In the genomic region with DNA sequence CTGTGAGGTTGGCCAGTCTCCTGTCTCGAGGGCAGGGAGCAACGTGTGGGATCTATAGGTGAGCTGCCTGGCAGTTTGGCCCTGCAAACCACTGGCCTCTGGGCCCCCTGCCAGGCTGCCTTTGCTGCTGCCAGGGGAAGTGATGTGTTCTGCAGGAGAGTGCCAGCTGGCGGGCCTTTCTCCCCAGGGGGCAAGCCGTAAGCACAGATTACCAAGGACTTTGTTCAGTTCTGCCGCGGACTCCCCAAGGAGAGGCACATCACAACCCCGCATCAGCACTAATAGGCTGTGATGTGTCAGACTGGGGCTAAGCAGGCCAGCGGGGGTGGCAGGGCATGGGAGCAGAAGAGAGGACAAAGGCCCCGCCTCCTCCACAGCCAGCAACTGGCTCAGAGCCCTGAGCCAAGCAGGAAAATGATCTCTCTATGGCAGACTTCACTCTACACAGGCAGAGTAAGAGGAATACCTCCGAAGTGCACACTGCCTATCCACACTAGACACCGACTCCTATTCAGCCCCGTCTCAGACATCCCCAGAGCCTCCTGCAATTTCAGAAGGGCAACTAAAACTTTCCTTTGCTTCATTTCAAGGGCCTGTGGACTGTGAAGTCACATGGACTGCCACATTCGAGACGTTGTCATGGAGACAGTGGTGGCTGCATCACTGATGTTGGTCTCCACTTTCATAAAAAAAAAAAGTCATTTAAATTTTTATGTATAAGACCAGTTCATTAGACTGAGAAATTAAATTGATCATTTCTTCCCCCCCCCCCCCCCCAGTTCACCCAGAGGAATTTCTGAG, we compare ENCODE assay signal across 7 mouse cellular contexts.
DNase-seq lines count a peak whose midpoint lies in the region; ATAC-seq lines count a peak whose summit lies in the region.

No protein-coding gene starts in this region.

- intact Hi-C loops in gastrocnemius, postnatal 36 days (cut with DNase I) = no loop called here
- intact Hi-C loops in left cerebral cortex, postnatal 10 days (cut with DNase I) = no loop called here

- H3K9ac ChIP-seq in intestine, embryonic 15.5 days = no peak overlapping the region
- no peak overlapping the region for H3K9ac ChIP-seq in midbrain, embryonic 14.5 days (replicated peaks; ENCODE audit: low read length)
- H3K9ac ChIP-seq in stomach, embryonic 16.5 days (ENCODE audit: low read length) = no peak overlapping the region

- peak; percentile 81 for ATAC-seq in intestine, embryonic 15.5 days
- peak; percentile 88 for ATAC-seq in midbrain, embryonic 14.5 days (ENCODE audit: low FRiP score, low TSS enrichment)
- ATAC-seq in stomach, embryonic 16.5 days (ENCODE audit: insufficient read depth, low FRiP score) = peak; percentile 76

- H3K4me3 ChIP-seq in intestine, embryonic 15.5 days (replicated peaks) = no peak overlapping the region
- H3K4me3 ChIP-seq in midbrain, embryonic 14.5 days (replicated peaks; ENCODE audit: low read depth, low read length) = no peak overlapping the region
- H3K4me3 ChIP-seq in stomach, embryonic 16.5 days (replicated peaks; ENCODE audit: low read length) = no peak overlapping the region

- H3K4me2 ChIP-seq in intestine, embryonic 15.5 days (replicated peaks) = no peak overlapping the region; the same call in 1 of the 2 replicates
- peak overlapping the region; percentile 21; the same call in 1 of the 2 replicates for H3K4me2 ChIP-seq in midbrain, embryonic 14.5 days (ENCODE audit: low read length)
- no peak overlapping the region; the same call in 1 of the 2 replicates for H3K4me2 ChIP-seq in stomach, embryonic 16.5 days (ENCODE audit: low read depth, low read length)

- H3K27ac ChIP-seq in intestine, embryonic 15.5 days = no peak overlapping the region
- peak overlapping the region; percentile 72 for H3K27ac ChIP-seq in midbrain, embryonic 14.5 days (replicated peaks; ENCODE audit: low read depth, low read length)
- no peak overlapping the region; the same call in 1 of the 2 replicates for H3K27ac ChIP-seq in stomach, embryonic 16.5 days (ENCODE audit: low read length)

- 0 out of 2 replicates have a peak, but pooled peaks cover 9% of the 10 kb centered on the region for H3K4me1 ChIP-seq in intestine, embryonic 15.5 days (replicated peaks)
- peaks cover 56% of the 10 kb centered on the region for H3K4me1 ChIP-seq in midbrain, embryonic 14.5 days (ENCODE audit: control insufficient read depth, insufficient read depth, low read length)
- H3K4me1 ChIP-seq in stomach, embryonic 16.5 days (ENCODE audit: control insufficient read depth, insufficient read depth, low read length) = peaks cover 6% of the 10 kb centered on the region; the same call in 1 of the 2 replicates

- H3K36me3 ChIP-seq in intestine, embryonic 15.5 days = no peaks in the 10 kb centered on the region
- no peaks in the 10 kb centered on the region for H3K36me3 ChIP-seq in midbrain, embryonic 14.5 days (ENCODE audit: control insufficient read depth, insufficient read depth, low read length)
- no peaks in the 10 kb centered on the region for H3K36me3 ChIP-seq in stomach, embryonic 16.5 days (ENCODE audit: control insufficient read depth, insufficient read depth, low read length)

- DNase-seq in brain, adult 2 months (ENCODE audit: low read depth, low spot score) = peak; percentile 79
- peak; percentile 39 for DNase-seq in embryo, embryonic 9.5 days (ENCODE audit: extremely low spot score)
- peak; percentile 74 to 80 for DNase-seq in gastrocnemius, postnatal 36 days
- peak; percentile 56 to 73 for DNase-seq in left cerebral cortex, postnatal 10 days (ENCODE audit: extremely low spot score in 1 of 2, low spot score in 2 of 2)
- peak; percentile 85 for DNase-seq in midbrain, embryonic 14.5 days

- H3K27me3 ChIP-seq in intestine, embryonic 15.5 days (replicated peaks) = no peaks in the 10 kb centered on the region
- H3K27me3 ChIP-seq in midbrain, embryonic 14.5 days (ENCODE audit: control insufficient read depth, insufficient read depth, low read length) = 0 out of 2 replicates have a peak, but pooled peaks cover 4% of the 10 kb centered on the region
- no peaks in the 10 kb centered on the region for H3K27me3 ChIP-seq in stomach, embryonic 16.5 days (ENCODE audit: control insufficient read depth, insufficient read depth, low read length)

- no peaks in the 10 kb centered on the region for H3K9me3 ChIP-seq in intestine, embryonic 15.5 days
- no peaks in the 10 kb centered on the region for H3K9me3 ChIP-seq in midbrain, embryonic 14.5 days (ENCODE audit: control insufficient read depth, low read length)
- H3K9me3 ChIP-seq in stomach, embryonic 16.5 days (replicated peaks; ENCODE audit: control insufficient read depth, low read length) = no peaks in the 10 kb centered on the region

- WGBS in intestine, embryonic 15.5 days = 44% methylated on average over 14 of the region's 14 CpGs
- 1% methylated on average over 14 of the region's 14 CpGs for WGBS in midbrain, embryonic 14.5 days
- 39% methylated on average over 14 of the region's 14 CpGs for WGBS in stomach, embryonic 16.5 days
